Comparison of ENCODE assay signal across 23 mouse cellular contexts in genomic region chr16:4778940-4779339, GRCm38 (mm10). TPM values are rescaled to one million over a fixed set of nuclear protein-coding genes. Genes with fewer than 3 reads are reported as not detected.
DNase-seq lines count a peak whose midpoint lies in the region; ATAC-seq and TF ChIP-seq lines count a peak whose summit lies in the region.
"Had no signal": no experiment of that assay in that cellular context is flagged by ENCODE, and none has a peak within 500 bp of the region (broad histone marks: within the 10 kb centered on the region; RNA-seq: fewer than 3 reads in every experiment).

No protein-coding gene starts in this region.

- no peak for ATAC-seq in intestine, postnatal 0 days
- no peak for ATAC-seq in forebrain, embryonic 11.5 days (replicated peaks; ENCODE audit: low FRiP score)
- ATAC-seq: forebrain, postnatal 0 days; hindbrain, embryonic 16.5 days; inflammation-experienced regulatory T-cells, adult 6 months; Patski had no signal

- H3K9ac ChIP-seq in intestine, postnatal 0 days (ENCODE audit: low read depth, low read length): no peak overlapping the region
- H3K9ac ChIP-seq in forebrain, embryonic 11.5 days (ENCODE audit: low read length): no peak overlapping the region
- H3K9ac ChIP-seq: embryonic facial prominence, embryonic 12.5 days; forebrain, embryonic 12.5 days; forebrain, postnatal 0 days; hindbrain, embryonic 12.5 days had no signal

- no peak overlapping the region for H3K27ac ChIP-seq in heart, embryonic 10.5 days
- peak overlapping the region; percentile 65; the same call in 1 of the 2 replicates for H3K27ac ChIP-seq in intestine, postnatal 0 days (ENCODE audit: low read depth, low read length)
- H3K27ac ChIP-seq in forebrain, embryonic 11.5 days (ENCODE audit: low read depth, low read length): no peak overlapping the region
- H3K27ac ChIP-seq: embryonic facial prominence, embryonic 12.5 days; forebrain, embryonic 12.5 days; hindbrain, embryonic 12.5 days had no signal

- no peak for TF ChIP-seq CTCF in intestine, postnatal 0 days (IDR thresholded peaks at IDR 0.05; ENCODE audit: low read depth)

- H3K9me3 ChIP-seq in heart, embryonic 10.5 days: no peaks in the 10 kb centered on the region
- no peaks in the 10 kb centered on the region for H3K9me3 ChIP-seq in intestine, postnatal 0 days (ENCODE audit: control insufficient read depth)
- H3K9me3 ChIP-seq in forebrain, embryonic 11.5 days (ENCODE audit: control insufficient read depth, low read length): no peaks in the 10 kb centered on the region
- H3K9me3 ChIP-seq: embryonic facial prominence, embryonic 12.5 days; forebrain, embryonic 12.5 days; hindbrain, embryonic 12.5 days had no signal

- H3K4me3 ChIP-seq in heart, embryonic 10.5 days: no peak overlapping the region
- H3K4me3 ChIP-seq in intestine, postnatal 0 days (ENCODE audit: low read depth, low read length): no peak overlapping the region
- H3K4me3 ChIP-seq in forebrain, embryonic 11.5 days (ENCODE audit: low read depth, low read length): no peak overlapping the region
- H3K4me3 ChIP-seq: embryonic facial prominence, embryonic 12.5 days; forebrain, embryonic 12.5 days; hindbrain, embryonic 12.5 days had no signal

- DNase-seq in heart, embryonic 10.5 days (ENCODE audit: low spot score): peak; percentile 65
- no peak for DNase-seq in heart, adult 8-10 months (ENCODE audit: low spot score)
- peak; percentile 30 for DNase-seq in retina, postnatal 1 day
- no peak for DNase-seq in retina, embryonic 14.5 days (ENCODE audit: low spot score)
- DNase-seq in forebrain, embryonic 11.5 days (ENCODE audit: low spot score): no peak
- DNase-seq: adrenal gland, adult 8-10 months; cerebellum, adult 8-10 months; cerebellum, postnatal 25 days; forebrain, postnatal 0 days; gastrocnemius, postnatal 14 days; heart, postnatal 10 days; heart, postnatal 4 days had no signal

- WGBS in heart, embryonic 10.5 days: 87% methylated on average over 4 of the region's 4 CpGs
- 88% methylated on average over 4 of the region's 4 CpGs for WGBS in intestine, postnatal 0 days
- 95% methylated on average over 4 of the region's 4 CpGs for WGBS in forebrain, embryonic 11.5 days

- peaks cover 46% of the 10 kb centered on the region for H3K4me1 ChIP-seq in heart, embryonic 10.5 days
- H3K4me1 ChIP-seq in intestine, postnatal 0 days (replicated peaks; ENCODE audit: control insufficient read depth, insufficient read depth, low read length): peaks cover 25% of the 10 kb centered on the region
- H3K4me1 ChIP-seq in forebrain, embryonic 11.5 days (replicated peaks; ENCODE audit: control insufficient read depth, insufficient read depth, low read length): no peaks in the 10 kb centered on the region
- H3K4me1 ChIP-seq: forebrain, embryonic 12.5 days; hindbrain, embryonic 12.5 days had no signal

- peaks cover 39% of the 10 kb centered on the region for H3K36me3 ChIP-seq in heart, embryonic 10.5 days
- peaks cover 14% of the 10 kb centered on the region; the same call in 1 of the 2 replicates for H3K36me3 ChIP-seq in intestine, postnatal 0 days (ENCODE audit: control insufficient read depth, insufficient read depth)
- no peaks in the 10 kb centered on the region; the same call in 1 of the 2 replicates for H3K36me3 ChIP-seq in forebrain, embryonic 11.5 days (ENCODE audit: control insufficient read depth, insufficient read depth, low read length)

- H3K4me2 ChIP-seq in intestine, postnatal 0 days (replicated peaks; ENCODE audit: low read depth): no peak overlapping the region
- no peak overlapping the region for H3K4me2 ChIP-seq in forebrain, embryonic 11.5 days (ENCODE audit: low read depth, low read length, severe bottlenecking)
- H3K4me2 ChIP-seq: embryonic facial prominence, embryonic 12.5 days; forebrain, embryonic 12.5 days; hindbrain, embryonic 12.5 days had no signal

- H3K27me3 ChIP-seq in heart, embryonic 10.5 days (ENCODE audit: insufficient read depth, poor library complexity, severe bottlenecking): no peaks in the 10 kb centered on the region
- no peaks in the 10 kb centered on the region for H3K27me3 ChIP-seq in intestine, postnatal 0 days (replicated peaks; ENCODE audit: control insufficient read depth, insufficient read depth, low read length)
- no peaks in the 10 kb centered on the region for H3K27me3 ChIP-seq in forebrain, embryonic 11.5 days (ENCODE audit: control insufficient read depth, insufficient read depth, low read length)
- H3K27me3 ChIP-seq: CH12.LX; embryonic facial prominence, embryonic 12.5 days; forebrain, embryonic 12.5 days; hindbrain, embryonic 12.5 days; Patski had no signal

RNA-seq across cellular contexts. Expression of gene Cdip1, which starts 11.2 kb away (rescaled TPM):
- polyA plus RNA-seq in heart, embryonic 10.5 days (2016; fragmentation: Nextera tagmentation; extraction: Ambion mirVana): 121 and 152 TPM in 2 replicates
- total RNA-seq in heart, adult 8-10 months (2022): 10 to 100 TPM; 61.1 to 68.9 (median 65.8) TPM
- 68.0 and 75.2 TPM in 2 replicates for polyA plus RNA-seq in intestine, postnatal 0 days (2015; fragmentation: Nextera tagmentation; extraction: Ambion mirVana)
- 107 and 109 TPM in 2 replicates for polyA plus RNA-seq in forebrain, embryonic 11.5 days (2014; fragmentation: Nextera tagmentation; extraction: Ambion mirVana)

RNA-seq across cellular contexts. Expression of gene Hmox2, which starts 52.8 kb away (rescaled TPM):
- polyA plus RNA-seq in heart, embryonic 10.5 days (2016; fragmentation: Nextera tagmentation; extraction: Ambion mirVana): 101 and 104 TPM in 2 replicates
- total RNA-seq in heart, adult 8-10 months (2022): 10 to 100 TPM; 70.0 to 78.7 (median 75.8) TPM
- polyA plus RNA-seq in intestine, postnatal 0 days (2015; fragmentation: Nextera tagmentation; extraction: Ambion mirVana): 63.1 and 64.3 TPM in 2 replicates
- polyA plus RNA-seq in forebrain, embryonic 11.5 days (2014; fragmentation: Nextera tagmentation; extraction: Ambion mirVana): 74.3 and 80.3 TPM in 2 replicates

RNA-seq across cellular contexts. Expression of gene 4930562C15Rik, which starts 56.3 kb away (rescaled TPM):
- 0.44 and 0.59 TPM in 2 replicates for polyA plus RNA-seq in heart, embryonic 10.5 days (2016; fragmentation: Nextera tagmentation; extraction: Ambion mirVana)
- not detected for total RNA-seq in heart, adult 8-10 months (2022)
- polyA plus RNA-seq in intestine, postnatal 0 days (2015; fragmentation: Nextera tagmentation; extraction: Ambion mirVana): not detected in 2 replicates
- 0.36 TPM in 1 of 2 replicates, not detected in the other for polyA plus RNA-seq in forebrain, embryonic 11.5 days (2014; fragmentation: Nextera tagmentation; extraction: Ambion mirVana)
- total RNA-seq: forebrain, postnatal 0 days; gastrocnemius, adult 18-20 months; gastrocnemius, postnatal 14 days; granulocyte monocyte progenitor cell, adult 5-6 weeks; heart, postnatal 10 days; heart, postnatal 4 days had no signal
- polyA plus RNA-seq: cortical plate, adult 2 months had no signal

RNA-seq across cellular contexts. Expression of gene Nmral1, which starts 59.8 kb away (rescaled TPM):
- 63.3 and 97.6 TPM in 2 replicates for polyA plus RNA-seq in heart, embryonic 10.5 days (2016; fragmentation: Nextera tagmentation; extraction: Ambion mirVana)
- 1 to 10 TPM; 1.7 to 2.1 (median 2.0) TPM for total RNA-seq in heart, adult 8-10 months (2022)
- polyA plus RNA-seq in intestine, postnatal 0 days (2015; fragmentation: Nextera tagmentation; extraction: Ambion mirVana): 10.2 and 11.6 TPM in 2 replicates
- 212 and 220 TPM in 2 replicates for polyA plus RNA-seq in forebrain, embryonic 11.5 days (2014; fragmentation: Nextera tagmentation; extraction: Ambion mirVana)

Comparison
In these comparisons a context has a peak if more than half of its experiments do, and no peak if none do; other contexts are left out.
1. DNase-seq: peak in heart, embryonic 10.5 days (single experiment) and retina, postnatal 1 day (single experiment); none in heart, adult 8-10 months (single experiment), retina, embryonic 14.5 days (single experiment) and forebrain, embryonic 11.5 days (single experiment).